Mouse (Mus musculus): ENCODE measurements around the gene Vwa3a.

The Vwa3a gene

DNA sequence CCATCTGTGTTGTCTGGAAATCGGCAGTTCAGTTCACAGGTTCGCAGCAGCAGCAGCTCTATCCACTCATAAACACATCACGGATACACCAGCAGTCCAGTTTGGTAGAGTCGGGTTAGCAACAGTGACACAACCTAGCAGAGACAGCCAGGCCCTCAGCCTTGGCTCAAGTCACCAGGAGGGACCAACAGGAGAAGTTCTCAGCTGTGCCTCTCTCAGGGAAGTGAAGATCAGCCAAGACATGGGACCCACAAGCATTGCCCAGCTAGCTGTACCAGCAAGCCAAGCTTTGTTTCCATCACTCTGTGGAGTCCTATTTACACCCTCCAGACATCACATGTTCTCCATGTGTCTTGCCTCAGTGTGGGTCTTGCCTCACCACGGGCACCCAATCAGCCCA, 7.7 kb downstream of the Vwa3a start:
- DNase-seq (ENCODE audit: low spot score), result no peak

DNA sequence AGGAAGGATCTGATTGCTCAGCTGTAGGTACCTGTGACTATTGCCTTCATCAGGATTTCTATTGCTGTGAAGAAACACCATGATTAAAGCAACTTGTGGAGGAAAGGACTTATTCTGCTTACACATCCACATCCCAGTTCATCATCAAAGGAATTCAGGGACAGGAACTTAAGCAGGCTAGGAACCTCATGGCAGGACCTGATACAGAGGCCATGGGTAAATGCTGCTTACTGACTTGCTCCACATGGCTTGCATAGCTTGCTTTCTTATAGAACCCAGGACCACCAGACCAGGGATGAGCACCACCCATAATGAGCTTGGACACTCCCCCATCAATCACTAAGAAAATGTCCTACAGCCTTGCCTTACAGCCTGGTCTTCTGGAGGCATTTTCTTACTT, 9.4 kb downstream of the Vwa3a start:
- DNase-seq (ENCODE audit: low spot score), result no peak

GRCm38 (mm10) chr7:120751330-120751729, 12.2 kb downstream of the Vwa3a start:
- no peak for DNase-seq (ENCODE audit: low spot score)

DNA sequence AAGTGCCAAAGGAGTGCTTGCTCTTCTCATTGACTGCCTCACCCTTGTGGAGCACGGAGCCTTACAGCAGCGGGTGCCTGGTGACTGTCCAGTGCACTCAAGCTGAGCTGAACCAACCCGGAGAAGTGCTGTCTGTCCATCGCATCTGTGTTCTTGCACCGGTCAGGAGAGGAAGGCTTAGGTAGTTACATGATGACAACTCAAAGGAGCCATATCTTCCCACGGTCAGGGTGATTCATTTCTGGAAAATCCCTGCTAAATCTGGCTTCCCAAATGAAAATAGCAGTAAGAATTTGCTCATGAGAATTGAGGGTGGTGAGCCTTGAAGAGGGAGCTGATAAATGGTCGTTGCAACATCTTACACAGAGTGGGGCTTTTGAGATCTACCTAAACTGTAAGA, 12.8 kb downstream of the Vwa3a start:
- DNase-seq (ENCODE audit: low spot score), result no peak

DNA sequence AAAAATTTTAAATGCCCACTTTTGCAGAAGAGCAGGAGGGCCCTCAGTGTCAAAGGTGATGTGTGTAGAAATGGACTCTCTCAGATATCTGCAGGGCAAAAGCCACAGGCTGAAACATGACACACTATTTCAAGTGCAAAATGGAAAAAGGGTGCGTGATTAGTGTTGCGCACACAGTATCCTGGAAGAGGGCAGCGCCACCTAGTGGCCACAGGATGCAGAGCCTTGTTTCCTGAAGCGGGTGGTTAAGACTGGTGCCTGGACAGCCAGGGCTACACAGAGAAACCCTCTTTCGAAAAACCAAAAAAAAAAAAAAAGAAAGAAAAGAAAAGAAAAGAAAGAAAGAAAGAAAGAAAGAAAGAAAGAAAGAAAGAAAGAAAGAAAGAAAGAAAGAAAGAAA, 15.6 kb downstream of the Vwa3a start:
- DNase-seq (ENCODE audit: low spot score), result peak; percentile 71

GRCm38 (mm10) chr7:120767369-120767768, 28.3 kb downstream of the Vwa3a start:
- no peak for DNase-seq (ENCODE audit: low spot score)

DNA sequence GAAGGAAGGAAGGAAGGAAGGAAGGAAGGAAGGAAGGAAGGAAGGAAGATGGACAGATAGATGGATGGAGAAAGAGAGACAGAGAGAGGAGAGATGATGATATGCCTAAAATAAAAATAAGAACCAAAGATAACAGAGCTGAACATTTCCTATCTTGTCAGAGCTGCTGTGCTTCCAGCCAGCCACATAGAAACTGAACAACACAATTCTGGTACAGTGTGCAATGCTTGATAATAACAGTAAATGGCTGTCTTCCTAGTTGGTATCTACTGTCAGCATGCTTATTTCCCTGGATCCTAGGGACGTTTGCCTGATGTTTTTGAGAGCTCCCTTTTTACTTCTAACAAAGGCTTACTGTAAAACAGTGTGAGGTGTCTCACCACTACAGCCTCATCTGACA, 32.3 kb downstream of the Vwa3a start:
- no peak for DNase-seq (ENCODE audit: low spot score)

DNA sequence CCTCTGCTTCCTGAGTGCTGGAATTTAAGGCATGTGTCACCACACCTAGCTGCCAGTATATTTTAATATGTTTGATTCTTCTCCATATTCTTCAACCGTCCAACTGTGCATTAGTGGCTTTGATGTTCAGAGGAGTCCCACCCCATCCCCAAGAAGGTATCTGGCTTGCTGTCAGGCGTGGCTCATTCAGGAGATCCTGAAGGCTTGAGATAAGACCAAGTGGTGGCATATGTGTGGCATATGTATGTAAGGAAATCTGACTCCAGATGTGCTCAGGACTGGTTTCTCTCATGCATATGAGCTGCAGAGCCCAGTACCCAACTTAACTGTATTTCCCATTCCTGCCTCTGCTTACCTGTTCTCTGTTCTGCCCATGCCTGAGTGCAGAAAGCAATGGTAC, 38.9 kb downstream of the Vwa3a start:
- DNase-seq (ENCODE audit: low spot score), result no peak

GRCm38 (mm10) chr7:120795544-120795943, 56.4 kb downstream of the Vwa3a start:
- no peak for DNase-seq (ENCODE audit: low spot score)

DNA sequence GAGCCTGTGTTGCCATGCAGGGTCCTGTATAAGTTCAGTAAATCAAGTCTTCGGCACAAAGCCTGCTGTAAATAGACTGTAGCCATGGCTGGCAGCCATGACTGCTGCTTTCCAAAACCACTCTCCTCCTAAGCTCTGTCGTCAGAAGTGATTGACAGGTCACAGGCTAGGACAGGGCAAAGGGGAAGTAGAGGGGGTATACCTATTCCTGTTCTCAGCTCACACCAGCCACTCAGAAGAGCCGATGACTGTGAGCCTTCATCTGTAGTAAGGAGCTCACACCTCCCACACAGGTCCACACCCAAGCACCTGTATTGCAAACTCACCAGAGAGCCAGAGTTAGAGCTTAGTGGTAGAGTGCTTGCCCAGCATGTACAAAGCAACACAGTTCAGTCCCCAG, 57.3 kb downstream of the Vwa3a start:
- DNase-seq (ENCODE audit: low spot score), result no peak

- no peak for DNase-seq (ENCODE audit: low spot score)
Measured at GRCm38 (mm10) chr7:120803268-120803667, 64.2 kb downstream of the Vwa3a start.

DNA sequence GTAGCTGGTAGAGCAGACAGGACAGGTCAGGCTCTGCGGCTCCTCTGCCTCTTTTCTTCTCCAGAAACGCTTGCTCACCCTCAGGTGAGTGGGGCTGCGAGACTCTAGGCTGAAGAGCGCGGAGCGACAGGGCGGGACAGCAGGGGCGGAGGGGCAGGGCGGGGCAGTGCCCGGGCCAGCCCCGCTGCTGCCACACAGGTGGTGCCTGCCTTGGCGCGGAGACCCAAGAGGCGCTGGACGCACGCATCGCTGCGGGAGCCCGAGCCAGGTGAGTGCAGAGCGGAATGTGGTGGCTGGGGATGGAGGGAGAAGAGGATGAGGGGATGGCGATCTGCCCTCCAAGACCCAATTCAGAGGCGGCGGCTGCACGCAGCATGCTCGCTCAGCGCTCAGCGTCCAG, 70.6 kb downstream of the Vwa3a start:
- no peak for DNase-seq (ENCODE audit: low spot score)

DNA sequence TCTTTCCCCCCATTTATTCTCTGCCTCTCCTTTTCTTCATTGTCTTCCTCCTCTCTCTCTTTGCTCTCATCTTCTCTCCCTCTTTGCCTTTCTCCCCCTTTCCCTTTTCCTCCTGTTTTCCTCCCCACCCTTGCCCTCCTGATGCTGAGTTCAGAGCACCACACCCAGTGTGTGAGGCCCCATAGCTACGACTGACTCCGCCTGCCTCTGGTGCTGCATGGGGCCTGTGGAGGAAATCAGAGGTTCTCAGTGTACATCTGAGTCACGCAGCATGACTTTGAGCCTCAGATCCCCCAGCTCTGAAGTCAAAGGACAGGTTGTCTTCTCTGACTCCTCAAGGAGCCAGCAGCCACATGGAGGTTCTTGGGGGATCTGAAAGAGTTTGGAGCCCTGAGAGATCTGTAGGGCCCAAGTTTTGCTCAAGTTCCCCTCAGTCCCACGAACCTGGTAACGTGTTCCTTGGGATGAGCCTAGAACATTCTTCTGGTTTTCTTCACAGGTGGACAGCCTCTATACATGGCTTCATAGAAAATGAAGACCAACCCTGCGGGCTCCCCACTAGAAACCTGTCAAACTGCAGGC, 72.8 kb downstream of the Vwa3a start, which contains the start of gene Gm5737:
Gene Gm5737, plus strand, starts transcription at position 532 of the 582 bp plus-strand sequence.
- no peak for DNase-seq (ENCODE audit: low spot score)

GRCm38 (mm10) chr7:120817552-120817951, 78.4 kb downstream of the Vwa3a start:
- no peak for DNase-seq (ENCODE audit: low spot score)

- DNase-seq (ENCODE audit: low spot score), result no peak
Measured at GRCm38 (mm10) chr7:120819386-120819785, 80.3 kb downstream of the Vwa3a start.

DNA sequence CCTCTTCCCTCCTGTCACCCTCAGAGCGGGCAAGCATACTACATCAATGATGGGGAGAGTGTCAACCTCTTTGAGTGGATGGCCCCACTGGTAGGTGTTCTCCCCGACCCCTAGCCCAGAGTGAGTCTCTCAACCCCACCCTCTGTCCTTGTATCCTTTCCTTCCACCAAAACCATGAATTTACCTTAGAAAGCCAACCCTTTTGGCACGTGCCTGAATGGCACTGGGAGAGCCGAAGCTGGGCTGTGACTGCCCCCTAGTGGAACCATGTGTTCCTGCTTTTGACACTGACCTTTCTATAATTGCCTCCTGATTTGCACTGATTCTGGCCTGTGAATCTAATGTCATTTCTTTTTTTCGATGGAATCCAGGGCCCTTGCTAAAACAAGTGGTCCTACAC, 84.1 kb downstream of the Vwa3a start:
- peak; percentile 58 for DNase-seq (ENCODE audit: low spot score)

DNA sequence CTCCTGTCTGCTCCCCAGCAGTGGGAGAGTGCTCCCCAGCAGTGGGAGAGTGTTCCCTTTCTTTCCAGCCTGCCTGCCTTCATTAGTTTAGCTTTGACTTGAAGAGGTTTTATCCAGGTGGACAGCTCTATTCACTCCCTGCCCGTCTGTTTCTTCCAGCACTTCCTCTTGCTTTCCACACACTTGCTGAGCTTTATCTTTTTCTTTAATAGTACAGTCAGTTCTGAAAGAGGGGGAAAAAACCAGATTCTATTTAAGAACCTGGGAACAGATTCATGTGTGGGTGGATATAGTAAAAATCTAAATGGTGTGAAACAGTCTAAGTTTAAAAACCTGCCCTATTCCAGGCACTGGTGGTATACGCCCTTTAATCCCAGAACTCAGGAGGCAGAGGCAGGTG, 86.0 kb downstream of the Vwa3a start:
- DNase-seq (ENCODE audit: low spot score), result no peak

DNA sequence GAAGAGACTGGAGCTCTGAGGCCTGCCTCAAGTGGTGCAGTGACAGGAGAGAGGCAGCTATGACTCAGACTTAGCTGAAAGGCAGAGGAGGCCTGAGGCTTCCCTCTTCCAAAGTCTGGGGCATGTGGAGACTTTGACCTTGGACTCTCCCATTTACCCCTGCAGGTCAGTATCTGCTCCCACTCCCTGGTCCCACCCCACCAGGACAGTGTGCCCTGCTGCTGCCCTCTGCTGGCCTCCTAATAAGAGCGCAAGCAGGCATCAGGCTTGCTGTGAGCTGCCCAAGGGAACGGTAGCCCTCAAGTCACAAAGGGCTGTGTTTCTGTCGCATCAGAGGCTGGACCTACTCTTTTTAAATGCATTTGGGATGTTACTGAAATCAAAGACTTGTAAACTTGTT, 87.3 kb downstream of the Vwa3a start:
- DNase-seq (ENCODE audit: low spot score), result no peak

DNA sequence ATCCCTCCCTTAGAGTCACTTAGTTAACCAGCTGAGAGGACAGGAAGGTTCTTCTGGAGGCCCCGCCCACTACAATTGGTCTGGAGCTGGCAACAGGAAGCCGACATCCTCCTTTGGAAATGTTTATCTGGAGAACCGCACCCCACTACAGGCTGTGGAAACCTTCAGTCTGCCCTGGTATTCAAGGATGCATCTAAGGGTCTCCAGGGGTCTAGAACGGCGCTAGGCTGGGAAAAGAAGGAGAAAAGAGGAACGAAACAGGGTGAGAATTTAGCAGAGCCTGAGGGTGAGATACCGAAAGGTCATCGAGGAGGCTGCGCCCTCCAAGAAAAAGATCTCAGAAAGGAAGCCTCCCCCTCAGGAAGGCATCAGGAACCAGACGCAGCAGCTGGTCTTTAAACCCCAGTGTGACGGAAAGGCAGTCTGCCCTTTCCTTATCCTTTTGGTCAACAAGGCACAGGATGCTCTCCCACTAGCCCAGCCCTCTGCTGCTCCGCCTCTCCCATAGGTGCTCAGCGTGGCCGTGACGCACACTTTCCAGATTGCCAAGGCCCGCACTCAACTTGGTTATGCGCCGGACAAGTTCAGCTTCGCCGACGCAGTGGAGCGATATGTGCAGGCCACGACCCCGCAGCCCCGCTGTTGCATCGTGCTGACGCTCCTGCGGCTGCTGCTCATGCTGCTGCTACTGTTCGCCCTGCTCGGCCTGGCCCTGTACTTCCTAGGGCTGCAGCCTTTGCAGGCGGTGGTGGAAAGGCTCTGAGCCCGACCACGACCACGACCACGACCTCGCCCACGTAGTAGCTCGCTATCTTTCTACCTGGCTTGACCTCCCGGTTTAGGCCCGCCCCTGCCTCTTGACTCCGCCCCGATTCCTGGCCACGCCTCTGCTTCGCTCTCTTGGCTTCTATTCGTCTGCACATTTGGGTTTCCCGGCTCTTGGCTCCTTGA, 91.6 kb downstream of the Vwa3a start:
- peak; percentile 51 for DNase-seq (ENCODE audit: low spot score)

- DNase-seq (ENCODE audit: low spot score), result peak; percentile 27
Measured at GRCm38 (mm10) chr7:120834426-120834825, 95.3 kb downstream of the Vwa3a start.

- peak; percentile 84 for DNase-seq (ENCODE audit: low spot score)
Measured at GRCm38 (mm10) chr7:120834863-120835372, 95.8 kb downstream of the Vwa3a start.

- DNase-seq (ENCODE audit: low spot score), result peak; percentile 94
Measured at GRCm38 (mm10) chr7:120835449-120836359, 96.6 kb downstream of the Vwa3a start.

Measured in T-cell, adult 2 months (primary cell).